Mouse (Mus musculus) embryo, embryonic 11 days (tissue): ENCODE measurements at regions not wholly inside any gene's neighbourhood (a gene's known extent, or its start where the extent isn't known, plus 50 kb on each side); places are given as distances from the start of the nearest gene placed in this dataset.

Experiments used
- DNase-seq: peaks from one replicate; pipeline ENCODE4 v3.0.0-alpha.2; 2015

GRCm38 (mm10) chr1:63365126-63365525 lies 80.6 kb upstream of the Adam23 start:
- no peak for DNase-seq

GRCm38 (mm10) chr1:63367697-63368376 lies 77.9 kb upstream of the Adam23 start:
- DNase-seq = peak; percentile 86

DNA sequence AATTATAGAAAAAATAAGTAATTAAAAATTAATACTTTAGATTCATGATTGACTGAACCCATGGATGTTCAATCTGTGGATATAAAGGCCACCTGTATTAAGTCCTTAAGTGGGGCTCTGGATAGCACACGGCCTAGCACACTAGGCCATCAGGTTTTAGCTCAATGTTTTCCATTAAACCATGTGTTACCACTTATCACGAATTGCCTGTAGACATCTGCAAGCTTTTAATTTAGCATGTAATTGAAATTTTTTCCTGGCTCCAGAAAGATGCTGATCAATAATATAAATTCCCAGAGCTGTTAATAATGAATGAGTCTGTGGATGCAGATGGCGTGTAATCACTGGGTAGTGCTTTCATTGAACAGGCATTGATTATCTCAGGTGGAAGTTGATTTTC lies 76.8 kb upstream of the Adam23 start:
- DNase-seq = peak; percentile 2

DNA sequence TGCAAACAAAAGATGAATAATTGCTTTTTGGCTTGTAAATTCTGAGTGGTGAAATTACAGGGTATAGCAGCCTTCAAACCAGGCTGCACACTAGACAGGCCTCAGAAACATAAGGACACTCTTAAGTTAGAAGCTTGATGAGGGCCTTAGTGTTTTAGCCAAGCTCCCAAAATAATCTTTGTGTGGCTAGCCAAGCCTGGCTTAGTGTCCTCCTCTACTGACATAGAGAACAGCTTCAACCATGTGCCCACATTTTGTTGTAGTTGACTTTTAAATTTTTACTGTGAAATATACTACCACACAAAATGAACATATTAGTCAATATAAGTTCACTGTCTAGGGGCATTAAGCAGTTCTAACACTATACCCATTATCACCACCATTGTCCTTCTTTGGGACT lies 76.1 kb upstream of the Adam23 start:
- no peak for DNase-seq

GRCm38 (mm10) chr1:63383110-63383509 lies 62.6 kb upstream of the Adam23 start:
- DNase-seq = no peak

GRCm38 (mm10) chr1:63385116-63385515 lies 60.6 kb upstream of the Adam23 start:
- peak; percentile 33 for DNase-seq

- DNase-seq = no peak
Measured at GRCm38 (mm10) chr1:63395427-63395826, 50.3 kb upstream of the Adam23 start.
